Mouse (Mus musculus) B cell, adult 2 months (primary cell): ENCODE measurements around the gene Plpp3.
"Not testable (repeated sequence)": the region's sequence is repeated elsewhere in the genome, so short reads cannot be mapped to it uniquely, and the experiment has no call there.

ENCODE experiments used
- DNase-seq, 2 experiments: peaks; one replicate each; pipeline ENCODE4 v3.0.0; 2022

Plpp3 gene

GRCm38 (mm10) chr4:105262358-105262757 lies 105.2 kb downstream of the Plpp3 start:
- DNase-seq: no peak

GRCm38 (mm10) chr4:105263600-105263999 lies 106.5 kb downstream of the Plpp3 start:
- peak; percentile 56 to 62 for DNase-seq

- no peak for DNase-seq
Measured at GRCm38 (mm10) chr4:105265041-105265440, 107.9 kb downstream of the Plpp3 start.

DNA sequence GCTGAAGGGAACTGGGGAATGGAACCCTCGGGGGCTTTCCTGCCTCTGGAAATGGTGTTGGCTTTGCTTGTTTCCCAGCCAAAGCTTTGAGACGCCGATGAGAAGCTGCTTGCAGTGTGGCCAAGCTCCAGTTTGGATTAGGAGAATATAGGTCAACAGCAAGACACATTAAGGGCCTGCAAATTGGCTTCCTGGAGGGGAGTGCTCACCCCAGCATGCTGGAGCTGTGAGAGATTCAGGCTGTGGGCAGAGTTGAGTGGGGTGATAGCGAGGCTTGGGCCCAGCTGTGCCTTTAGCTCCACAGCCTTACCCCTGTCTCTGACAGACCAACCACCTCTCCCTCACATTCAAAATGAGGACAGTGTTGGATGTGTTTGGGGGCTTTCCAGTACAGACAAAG lies 108.5 kb downstream of the Plpp3 start:
- no peak for DNase-seq

GRCm38 (mm10) chr4:105268202-105268730 lies 111.1 kb downstream of the Plpp3 start:
- DNase-seq: no peak

DNA sequence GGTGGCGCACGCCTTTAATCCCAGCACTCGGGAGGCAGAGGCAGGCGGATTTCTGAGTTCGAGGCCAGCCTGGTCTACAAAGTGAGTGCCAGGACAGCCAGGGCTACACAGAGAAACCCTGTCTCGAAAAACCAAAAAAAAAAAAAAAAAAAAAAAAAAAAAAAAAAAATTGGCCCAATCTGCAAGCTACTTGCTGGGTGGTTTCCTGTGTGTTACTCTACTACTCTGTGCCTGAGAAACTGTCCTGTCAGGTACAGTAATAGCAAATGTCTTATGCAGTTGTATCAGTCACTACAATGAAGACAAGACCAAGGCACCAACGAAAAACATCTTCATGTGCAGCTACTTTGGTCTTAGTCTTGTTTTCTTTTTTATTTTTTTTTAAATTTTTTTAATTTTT lies 112.3 kb downstream of the Plpp3 start:
- not testable (repeated sequence) for DNase-seq

- no peak for DNase-seq
Measured at GRCm38 (mm10) chr4:105271166-105271565, 114.0 kb downstream of the Plpp3 start.

GRCm38 (mm10) chr4:105273034-105273433 lies 115.9 kb downstream of the Plpp3 start:
- no peak for DNase-seq

- DNase-seq: no peak
Measured at GRCm38 (mm10) chr4:105273486-105273885, 116.3 kb downstream of the Plpp3 start.

DNA sequence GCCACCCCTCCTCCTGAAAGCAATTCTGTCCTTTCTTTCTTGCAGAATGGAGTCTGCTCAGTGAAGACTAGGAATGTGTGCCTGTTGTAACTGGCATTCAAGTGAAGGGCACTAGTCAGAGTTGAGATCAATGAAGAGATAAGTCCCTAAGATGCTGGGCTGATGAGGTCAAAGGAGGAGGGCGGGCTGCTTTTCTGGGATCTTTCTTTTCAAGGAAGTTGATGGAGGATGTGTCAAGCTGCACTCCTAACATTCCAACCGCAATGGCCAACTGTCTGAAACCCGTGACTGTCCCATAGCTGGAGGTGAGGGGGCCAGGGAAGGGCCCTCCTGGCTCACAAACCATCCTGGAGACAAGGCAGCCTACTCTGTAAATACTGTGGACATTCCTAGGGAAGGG lies 118.5 kb downstream of the Plpp3 start:
- DNase-seq: no peak

GRCm38 (mm10) chr4:105276062-105276795 lies 119.1 kb downstream of the Plpp3 start:
- no peak for DNase-seq

GRCm38 (mm10) chr4:105278161-105278560 lies 121.0 kb downstream of the Plpp3 start:
- DNase-seq: no peak

DNA sequence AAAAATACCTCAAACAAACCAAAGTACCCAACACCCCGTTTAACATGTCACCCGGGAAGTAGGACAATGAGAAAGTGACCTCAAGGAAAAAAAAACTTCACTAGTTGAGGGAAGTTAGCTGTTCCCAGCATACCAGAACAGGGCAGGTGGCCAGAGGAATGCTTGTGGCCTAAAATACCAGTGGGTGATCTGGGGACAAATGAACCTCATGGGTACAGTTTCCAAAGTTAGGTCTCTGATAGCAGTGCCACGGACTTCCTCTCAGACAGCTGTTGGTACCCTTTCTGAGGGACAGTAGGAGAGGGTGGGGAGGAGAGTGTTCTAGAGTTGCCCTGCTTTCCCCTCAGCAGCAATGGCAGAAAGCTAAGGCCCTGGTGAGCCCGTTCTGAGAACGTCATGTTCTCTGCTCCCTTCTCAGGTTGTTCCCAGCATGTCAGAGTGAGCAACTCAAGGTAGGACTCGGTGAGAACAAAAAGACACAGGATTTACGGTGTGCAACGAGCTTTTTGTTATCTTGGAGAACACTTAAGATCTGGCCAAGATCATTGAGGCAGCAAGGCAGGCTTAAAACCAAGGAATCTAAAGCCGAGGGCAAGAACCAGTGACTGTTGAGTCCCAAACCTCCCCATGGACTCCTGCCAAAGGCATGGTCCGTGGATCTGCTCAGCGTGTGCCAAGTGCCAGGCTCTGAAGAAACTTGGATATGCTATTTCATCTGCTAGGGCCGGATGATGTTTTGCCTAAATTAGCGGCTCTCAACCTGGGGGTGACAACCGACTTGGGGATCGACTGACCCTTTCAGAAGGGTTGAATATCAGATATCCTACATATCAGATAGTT lies 121.6 kb downstream of the Plpp3 start:
- DNase-seq: no peak

DNA sequence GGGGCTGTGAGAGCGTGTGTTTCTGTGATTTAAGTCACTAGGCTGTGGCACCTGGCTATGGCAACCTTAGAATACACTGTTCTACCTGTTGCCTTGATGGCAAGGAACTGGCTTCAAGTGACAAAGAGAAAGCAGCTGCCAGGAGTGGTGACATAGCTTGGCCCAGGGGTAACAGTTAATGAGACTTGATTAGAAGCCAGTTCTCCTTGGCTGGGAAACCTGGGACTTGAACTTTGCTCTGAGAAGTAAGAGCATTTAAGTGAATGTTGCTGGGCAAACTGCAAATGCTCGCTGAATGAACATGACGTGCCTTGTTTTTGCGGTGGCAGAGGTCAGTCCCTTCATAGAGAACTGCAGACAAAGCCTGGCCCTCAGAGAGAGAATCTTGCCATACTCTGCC lies 122.7 kb downstream of the Plpp3 start:
- no peak for DNase-seq

DNA sequence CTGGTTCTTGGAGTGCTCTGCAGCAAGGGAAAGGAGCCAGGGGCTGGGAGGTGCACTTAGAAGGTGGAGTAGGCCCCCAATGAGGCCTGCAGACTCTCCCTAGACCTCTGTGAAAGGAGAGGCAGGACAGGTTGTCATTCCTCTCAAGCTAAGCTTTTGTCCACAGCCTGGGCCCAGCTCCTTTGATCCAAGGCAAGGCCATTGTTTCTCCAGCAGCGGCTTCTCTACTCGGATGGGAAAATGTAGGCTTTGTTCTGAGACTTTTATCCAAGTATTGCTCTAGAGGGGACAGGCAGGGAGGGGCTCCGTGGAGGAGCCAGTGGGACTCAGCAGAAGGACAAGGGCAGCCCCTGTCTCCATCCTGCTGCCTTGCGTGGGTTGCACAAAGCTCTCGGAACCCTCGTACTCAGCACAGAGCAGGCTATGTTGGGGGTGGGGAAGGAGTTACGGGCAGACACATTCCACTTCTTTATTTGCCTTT lies 124.6 kb downstream of the Plpp3 start:
- DNase-seq: no peak
